Comparison of ENCODE assay signal across 1 mouse cellular context in the genomic region with DNA sequence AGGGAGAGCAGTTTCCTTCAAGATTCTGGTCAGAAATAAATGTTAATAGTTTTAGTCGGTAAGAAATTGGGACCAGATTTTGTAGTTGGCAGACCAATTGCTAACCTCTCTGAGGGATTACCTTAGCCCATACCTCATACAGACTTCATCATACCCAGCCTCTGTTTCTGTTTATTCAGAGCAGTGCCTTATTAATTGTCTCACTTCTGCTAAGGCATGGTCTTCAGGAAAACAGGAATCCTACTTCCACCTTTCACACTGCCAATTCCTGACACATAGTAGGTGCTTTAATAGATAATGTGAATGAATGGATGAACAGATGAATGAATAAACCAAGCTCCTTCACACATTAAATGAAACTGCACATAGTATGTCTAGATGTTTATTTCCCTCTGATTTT.
TF ChIP-seq lines count a peak whose summit lies in the region.

No protein-coding gene starts in this region.

TF ChIP-seq in MEL, 35 proteins besides CTCF, POLR2A, EP300 and RAD21 (continued from another document):
- TF ChIP-seq MAX (IDR thresholded peaks at IDR 0.05; ENCODE audit: low read length), result no peak
- TF ChIP-seq ELF1 (IDR thresholded peaks at IDR 0.05; ENCODE audit: low read depth, low read length), result no peak
